Mouse (Mus musculus): Measurements from ENCODE around the gene Ear1. TPM values are rescaled to one million over a fixed set of nuclear protein-coding genes. Genes with fewer than 3 reads are reported as not detected.

The Ear1 gene
- polyA plus RNA-seq (2021; fragmentation: Nextera tagmentation) = not detected in 2 replicates
- long read RNA-seq, experiment 1 = 0 reads
- long read RNA-seq, experiment 2 = 0 reads

GRCm38 (mm10) chr14:43875417-43875816, at the start of gene Ear1:
TSS of gene Ear1 (minus strand) at chr14:43875517.

GRCm38 (mm10) chr14:43924688-43925403, 49.5 kb upstream of the Ear1 start, which contains the start of gene Gm8113:
TSS of gene Gm8113 (plus strand) at chr14:43925390.

GRCm38 (mm10) chr14:43923459-43923858, 48.1 kb upstream of the Ear1 start, which contains the start of gene Ear10:
TSS of gene Ear10 (minus strand) at chr14:43923559.

GRCm38 (mm10) chr14:43784645-43785044, 90.7 kb downstream of the Ear1 start, which contains the start of gene Gm8180:
TSS of gene Gm8180 (minus strand) at chr14:43784745.

Other genes with a start within 250 kb of the Ear1 start
- not detected in 2 replicates for gene Gm8165, start 198.3 kb downstream of the Ear1 start, polyA plus RNA-seq (2021; fragmentation: Nextera tagmentation)
- gene Gm7324, start 177.7 kb downstream of the Ear1 start, polyA plus RNA-seq (2021; fragmentation: Nextera tagmentation) = 0.38 and 0.42 TPM in 2 replicates
- not detected in 2 replicates for gene Gm16506, start 148.0 kb downstream of the Ear1 start, polyA plus RNA-seq (2021; fragmentation: Nextera tagmentation)
- gene Gm6526, start 127.7 kb downstream of the Ear1 start, polyA plus RNA-seq (2021; fragmentation: Nextera tagmentation) = not detected in 2 replicates
- gene Gm8180, start 90.8 kb downstream of the Ear1 start, polyA plus RNA-seq (2021; fragmentation: Nextera tagmentation) = not detected in 2 replicates
- gene Ear10, start 48.0 kb upstream of the Ear1 start, polyA plus RNA-seq (2021; fragmentation: Nextera tagmentation) = not detected in 2 replicates
- gene Gm8113, start 49.9 kb upstream of the Ear1 start, polyA plus RNA-seq (2021; fragmentation: Nextera tagmentation) = not detected in 2 replicates
- not detected in 2 replicates for gene Ang5, start 81.6 kb upstream of the Ear1 start, polyA plus RNA-seq (2021; fragmentation: Nextera tagmentation)
- not detected in 2 replicates for gene Ang6, start 126.8 kb upstream of the Ear1 start, polyA plus RNA-seq (2021; fragmentation: Nextera tagmentation)
- gene Ear2, start 227.1 kb upstream of the Ear1 start, polyA plus RNA-seq (2021; fragmentation: Nextera tagmentation) = 0.16 TPM in 1 of 2 replicates, not detected in the other
- not detected in 2 replicates for gene Gm3327, start 248.3 kb upstream of the Ear1 start, polyA plus RNA-seq (2021; fragmentation: Nextera tagmentation)

Measured in left cerebral cortex, adult 6 months (tissue).